Mouse (Mus musculus) bone marrow, adult 2 months (tissue): ENCODE results near the gene Uroc1.

Experiments
- CTCF ChIP-seq: fragments of 200-500 bp; IDR thresholded peaks from 2 replicates; pipeline ENCODE4 v1.5.1; 2011; ENCODE audit warnings: low read length, control low read depth; ENCODE audit not compliant: control insufficient read depth, insufficient read depth
- POLR2A ChIP-seq: fragments of 200-500 bp; IDR thresholded peaks from 2 replicates; pipeline ENCODE4 v1.6.1; 2011; ENCODE audit warnings: low read depth, mild to moderate bottlenecking, control low read depth, low read length, borderline replicate concordance; ENCODE audit not compliant: control insufficient read depth

GRCm38 (mm10) chr6:90347183-90347582, 14.1 kb downstream of the Uroc1 start:
- TF ChIP-seq POLR2A, result no peak
- no peak for TF ChIP-seq CTCF
